Mouse (Mus musculus): Measurements from ENCODE around the gene Elfn2. TPM values are rescaled to one million over a fixed set of nuclear protein-coding genes. Genes with fewer than 3 reads are reported as not detected.

Gene Elfn2
- polyA plus RNA-seq, 1 experiment from 2014 or later = 0.03 TPM

DNA sequence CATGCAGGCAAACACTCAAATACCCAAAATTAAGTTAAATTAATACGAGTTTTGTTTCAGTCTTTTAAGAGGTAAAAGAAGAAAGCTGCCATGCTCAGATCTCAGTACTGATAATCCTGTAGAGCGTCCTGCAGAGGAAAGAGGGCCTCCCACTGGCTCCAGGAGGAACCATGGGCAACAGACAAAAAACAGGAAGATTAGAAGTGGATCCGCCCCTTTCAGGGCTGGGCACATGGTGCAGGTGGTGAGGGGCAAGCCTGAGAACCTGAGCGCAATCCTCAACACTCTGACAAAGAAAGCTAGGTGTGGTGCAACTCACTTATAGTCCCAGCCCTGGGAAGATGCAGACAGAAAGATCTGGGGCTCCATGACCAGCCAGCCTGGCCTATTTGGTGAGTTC, 13.3 kb upstream of the Elfn2 start:
- 71% methylated on average over 4 of the region's 4 CpGs for WGBS
- Histone ChIP-seq H3K36me3 (ENCODE audit: control insufficient read depth, insufficient read depth, low read length) (no peaks in the 10 kb centered on the region), H3K27ac (ENCODE audit: low read depth, low read length) (no peak overlapping the region), H3K4me1 (ENCODE audit: control insufficient read depth, insufficient read depth, low read length) (peaks cover 6% of the 10 kb centered on the region), H3K9ac (ENCODE audit: low read depth, low read length) (no peak overlapping the region), H3K4me3 (ENCODE audit: low read length) (no peak overlapping the region), H3K9me3 (ENCODE audit: control insufficient read depth, low read length) (no peaks in the 10 kb centered on the region), H3K4me2 (replicated peaks; ENCODE audit: low read depth, low read length) (no peak overlapping the region), H3K27me3 (ENCODE audit: control insufficient read depth, insufficient read depth, low read length) (no peaks in the 10 kb centered on the region)
- ATAC-seq (ENCODE audit: low FRiP score, low TSS enrichment) = no peak

DNA sequence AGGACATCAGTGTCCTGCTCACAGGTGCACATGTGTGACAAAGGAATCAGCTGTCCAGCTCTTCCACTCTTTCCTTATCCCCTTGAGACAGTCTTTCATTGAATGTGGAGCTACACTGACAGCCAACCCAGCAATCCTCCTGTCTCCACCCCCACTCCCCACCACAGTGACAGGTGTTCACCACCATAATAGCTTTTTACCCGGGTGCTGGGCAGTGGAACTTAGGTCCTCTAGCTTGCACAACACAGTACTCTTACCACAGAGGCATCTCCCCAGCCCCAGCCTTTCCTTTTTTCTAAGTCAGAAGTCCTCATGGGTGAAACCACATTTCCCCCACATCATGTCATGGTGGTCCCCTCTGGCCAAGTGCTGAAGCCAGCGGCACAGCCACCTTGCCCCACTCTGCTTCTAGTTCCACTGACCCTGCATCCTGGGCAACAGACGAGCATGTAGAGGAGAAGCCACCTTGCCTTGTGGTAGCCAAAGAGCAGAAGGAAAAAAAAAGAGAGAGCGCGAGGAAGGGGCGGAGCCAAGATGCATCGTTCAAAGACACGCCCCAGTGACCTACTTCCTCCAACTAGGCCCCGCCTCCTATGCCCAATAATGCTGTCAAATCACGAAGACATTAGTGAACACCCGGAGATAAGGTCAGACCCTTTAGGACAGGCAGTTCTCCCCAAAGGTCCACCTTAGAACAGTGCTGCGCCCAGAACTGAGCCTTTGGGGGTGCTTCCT, 11.9 kb upstream of the Elfn2 start:
- H3K4me2 ChIP-seq (replicated peaks; ENCODE audit: low read depth, low read length) = no peak overlapping the region
- ATAC-seq (ENCODE audit: low FRiP score, low TSS enrichment) = no peak
- 85% methylated on average over 12 of the region's 12 CpGs for WGBS
- H3K27me3 ChIP-seq (ENCODE audit: control insufficient read depth, insufficient read depth, low read length) = no peaks in the 10 kb centered on the region
- no peak overlapping the region for H3K9ac ChIP-seq (ENCODE audit: low read depth, low read length)
- H3K4me3 ChIP-seq (ENCODE audit: low read length) = no peak overlapping the region
- H3K36me3 ChIP-seq (ENCODE audit: control insufficient read depth, insufficient read depth, low read length) = no peaks in the 10 kb centered on the region
- H3K9me3 ChIP-seq (ENCODE audit: control insufficient read depth, low read length) = no peaks in the 10 kb centered on the region
- no peak overlapping the region for H3K27ac ChIP-seq (ENCODE audit: low read depth, low read length)
- no peaks in the 10 kb centered on the region; the same call in 1 of the 2 replicates for H3K4me1 ChIP-seq (ENCODE audit: control insufficient read depth, insufficient read depth, low read length)

DNA sequence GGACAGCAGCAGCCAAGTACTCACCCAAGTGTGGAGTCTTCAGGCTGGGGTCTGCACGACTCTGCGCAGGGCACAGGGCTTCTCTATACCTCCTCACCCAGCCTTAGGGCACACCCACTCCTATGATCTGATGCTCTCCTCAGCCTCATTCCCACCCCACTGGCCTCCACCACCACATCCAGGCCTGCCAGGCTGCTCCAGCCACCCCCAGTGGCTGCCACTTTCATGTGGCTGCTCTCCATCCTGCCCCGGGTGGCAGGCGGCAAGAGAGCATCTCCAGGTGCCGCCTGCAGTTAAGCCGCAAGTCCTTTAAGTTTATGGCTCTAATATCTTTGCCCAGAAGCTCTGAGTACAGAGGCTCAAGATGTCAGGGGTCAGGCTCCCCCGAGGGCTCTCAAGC, 8.1 kb upstream of the Elfn2 start:
- Histone ChIP-seq H3K4me2 (replicated peaks; ENCODE audit: low read depth, low read length) (no peak overlapping the region), H3K9me3 (ENCODE audit: control insufficient read depth, low read length) (no peaks in the 10 kb centered on the region), H3K36me3 (ENCODE audit: control insufficient read depth, insufficient read depth, low read length) (no peaks in the 10 kb centered on the region), H3K4me1 (ENCODE audit: control insufficient read depth, insufficient read depth, low read length) (no peaks in the 10 kb centered on the region), H3K4me3 (ENCODE audit: low read length) (no peak overlapping the region), H3K9ac (ENCODE audit: low read depth, low read length) (no peak overlapping the region), H3K27me3 (ENCODE audit: control insufficient read depth, insufficient read depth, low read length) (no peaks in the 10 kb centered on the region), H3K27ac (ENCODE audit: low read depth, low read length) (no peak overlapping the region)
- ATAC-seq (ENCODE audit: low FRiP score, low TSS enrichment) = no peak
- 43% methylated on average over 7 of the region's 7 CpGs for WGBS

DNA sequence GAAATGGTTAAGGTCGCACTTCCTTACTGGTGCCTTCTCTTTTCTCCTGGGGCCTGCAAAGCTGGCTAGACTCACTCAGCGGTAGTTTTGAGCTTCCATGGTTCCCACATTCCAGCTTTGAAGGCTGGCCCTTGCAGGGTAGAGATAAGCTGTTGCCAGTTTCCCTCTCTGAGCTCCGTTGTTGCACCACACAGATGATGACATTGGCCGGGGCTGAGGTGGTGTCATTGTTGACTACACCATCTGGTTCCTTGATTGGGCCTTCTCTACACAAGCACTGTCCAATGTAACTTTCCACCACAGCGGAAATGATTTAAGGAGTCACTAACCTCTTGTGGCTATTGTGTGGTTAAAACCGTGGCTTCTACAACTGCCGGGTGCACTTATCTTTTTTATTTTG, 2.0 kb upstream of the Elfn2 start:
- Histone ChIP-seq H3K27me3 (ENCODE audit: control insufficient read depth, insufficient read depth, low read length) (peaks cover 46% of the 10 kb centered on the region), H3K4me1 (ENCODE audit: control insufficient read depth, insufficient read depth, low read length) (peaks cover 13% of the 10 kb centered on the region; the same call in 1 of the 2 replicates), H3K4me2 (replicated peaks; ENCODE audit: low read depth, low read length) (no peak overlapping the region), H3K9ac (ENCODE audit: low read depth, low read length) (no peak overlapping the region), H3K27ac (ENCODE audit: low read depth, low read length) (no peak overlapping the region), H3K9me3 (ENCODE audit: control insufficient read depth, low read length) (no peaks in the 10 kb centered on the region), H3K4me3 (ENCODE audit: low read length) (no peak overlapping the region), H3K36me3 (ENCODE audit: control insufficient read depth, insufficient read depth, low read length) (no peaks in the 10 kb centered on the region)
- no peak for ATAC-seq (ENCODE audit: low FRiP score, low TSS enrichment)
- 62% methylated on average over 7 of the region's 7 CpGs for WGBS

DNA sequence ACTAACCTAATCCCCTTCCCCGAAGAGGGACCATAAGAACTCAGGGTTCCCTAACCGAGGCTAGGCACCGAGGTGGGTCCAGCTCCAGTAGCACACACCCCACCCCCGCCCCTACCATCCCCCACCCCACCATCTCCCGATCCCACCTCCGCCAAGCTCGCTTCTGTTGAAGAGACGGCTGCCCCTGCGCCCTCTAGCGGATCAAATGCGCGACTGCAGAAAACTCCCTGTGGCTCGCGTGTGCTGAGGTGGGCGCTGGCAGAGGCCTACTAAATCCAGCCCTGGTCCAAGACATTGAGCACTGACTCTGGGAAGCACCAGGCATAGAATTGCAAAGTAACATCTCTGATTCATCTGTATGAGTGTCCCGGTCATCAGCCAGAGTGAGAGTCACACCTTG, 1.5 kb upstream of the Elfn2 start:
- no peaks in the 10 kb centered on the region for H3K36me3 ChIP-seq (ENCODE audit: control insufficient read depth, insufficient read depth, low read length)
- H3K9me3 ChIP-seq (ENCODE audit: control insufficient read depth, low read length) = no peaks in the 10 kb centered on the region
- WGBS = 4% methylated on average over 16 of the region's 16 CpGs
- no peak overlapping the region for H3K4me3 ChIP-seq (ENCODE audit: low read length)
- H3K4me1 ChIP-seq (ENCODE audit: control insufficient read depth, insufficient read depth, low read length) = peaks cover 13% of the 10 kb centered on the region; the same call in 1 of the 2 replicates
- no peak overlapping the region for H3K9ac ChIP-seq (ENCODE audit: low read depth, low read length)
- H3K4me2 ChIP-seq (replicated peaks; ENCODE audit: low read depth, low read length) = no peak overlapping the region
- ATAC-seq (ENCODE audit: low FRiP score, low TSS enrichment) = no peak
- H3K27ac ChIP-seq (ENCODE audit: low read depth, low read length) = no peak overlapping the region
- peaks cover 46% of the 10 kb centered on the region for H3K27me3 ChIP-seq (ENCODE audit: control insufficient read depth, insufficient read depth, low read length)

DNA sequence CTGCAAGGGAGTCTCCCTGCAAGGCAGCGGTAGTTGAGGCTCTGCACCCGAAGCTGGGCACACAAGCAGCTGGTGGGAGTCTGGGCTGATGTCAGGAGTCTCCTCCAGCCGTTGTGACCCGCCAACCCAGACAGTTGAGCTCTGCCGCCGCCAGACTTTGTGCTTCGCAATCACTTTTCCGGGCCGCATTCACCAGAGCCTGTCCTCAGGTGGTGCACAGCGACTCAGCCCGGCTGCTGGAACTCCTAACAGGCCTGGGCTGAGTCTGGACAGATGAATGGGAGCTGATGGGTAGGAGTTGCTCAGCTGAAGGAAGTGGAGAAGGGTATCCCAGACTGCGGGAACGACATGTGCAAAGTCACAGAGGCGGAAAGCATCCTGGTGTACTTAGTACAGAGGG, 845 bp upstream of the Elfn2 start:
- 0 out of 2 replicates have a peak, but pooled peaks have one; percentile 11 for ATAC-seq (ENCODE audit: low FRiP score, low TSS enrichment)
- no peak overlapping the region for H3K27ac ChIP-seq (ENCODE audit: low read depth, low read length)
- H3K9me3 ChIP-seq (ENCODE audit: control insufficient read depth, low read length) = no peaks in the 10 kb centered on the region
- 5% methylated on average over 14 of the region's 14 CpGs for WGBS
- H3K27me3 ChIP-seq (ENCODE audit: control insufficient read depth, insufficient read depth, low read length) = peaks cover 47% of the 10 kb centered on the region
- H3K36me3 ChIP-seq (ENCODE audit: control insufficient read depth, insufficient read depth, low read length) = no peaks in the 10 kb centered on the region
- 0 out of 2 replicates have a peak overlapping the region, but pooled peaks have one; percentile 40 for H3K4me3 ChIP-seq (ENCODE audit: low read length)
- no peak overlapping the region for H3K9ac ChIP-seq (ENCODE audit: low read depth, low read length)
- H3K4me1 ChIP-seq (ENCODE audit: control insufficient read depth, insufficient read depth, low read length) = peaks cover 13% of the 10 kb centered on the region; the same call in 1 of the 2 replicates
- no peak overlapping the region; the same call in 1 of the 2 replicates for H3K4me2 ChIP-seq (replicated peaks; ENCODE audit: low read depth, low read length)

DNA sequence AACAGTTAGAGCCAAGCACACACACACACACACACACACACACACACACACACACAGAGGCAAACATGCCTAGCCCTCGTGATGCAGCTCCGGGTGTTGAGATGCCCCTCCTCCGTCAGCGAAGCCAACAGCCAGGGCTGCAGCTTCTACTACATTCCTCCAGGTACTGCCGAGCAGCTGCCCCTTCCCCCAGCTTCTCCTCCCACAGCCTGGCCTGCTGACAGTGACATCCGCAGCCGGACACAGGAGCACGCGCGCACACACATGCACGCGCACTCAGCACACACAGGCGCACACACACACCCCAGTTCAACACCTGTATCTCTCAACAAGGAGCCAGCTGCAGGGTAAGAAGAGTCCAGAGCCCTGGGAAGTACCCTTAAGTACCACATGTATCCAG, 1.6 kb downstream of the Elfn2 start:
- 47% methylated on average over 13 of the region's 13 CpGs for WGBS
- Histone ChIP-seq H3K4me1 (ENCODE audit: control insufficient read depth, insufficient read depth, low read length) (peaks cover 19% of the 10 kb centered on the region; the same call in 1 of the 2 replicates), H3K9ac (ENCODE audit: low read depth, low read length) (no peak overlapping the region), H3K4me2 (replicated peaks; ENCODE audit: low read depth, low read length) (no peak overlapping the region), H3K27me3 (ENCODE audit: control insufficient read depth, insufficient read depth, low read length) (peaks cover 69% of the 10 kb centered on the region), H3K4me3 (ENCODE audit: low read length) (no peak overlapping the region), H3K36me3 (ENCODE audit: control insufficient read depth, insufficient read depth, low read length) (no peaks in the 10 kb centered on the region), H3K27ac (ENCODE audit: low read depth, low read length) (no peak overlapping the region), H3K9me3 (ENCODE audit: control insufficient read depth, low read length) (no peaks in the 10 kb centered on the region)
- no peak for ATAC-seq (ENCODE audit: low FRiP score, low TSS enrichment)

DNA sequence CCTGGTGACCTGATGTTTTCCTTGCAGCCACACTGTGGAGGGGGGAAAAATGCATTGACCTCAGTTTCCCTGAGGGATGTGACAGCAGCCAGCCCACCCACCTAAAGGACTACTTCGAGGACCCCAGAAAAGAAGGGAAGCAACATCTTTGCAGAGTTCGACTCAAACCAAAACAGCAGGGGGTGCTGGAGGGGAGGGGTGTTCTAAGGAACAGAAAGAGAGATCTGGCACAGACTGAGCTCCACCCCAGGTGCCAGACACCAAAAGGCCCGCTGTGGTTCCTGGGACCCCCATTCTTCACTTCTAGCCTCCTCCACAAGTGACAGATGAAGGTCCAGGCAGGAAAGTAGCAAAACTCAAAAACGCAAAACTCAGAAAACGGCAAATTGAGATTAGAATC, 2.7 kb downstream of the Elfn2 start:
- peaks cover 78% of the 10 kb centered on the region for H3K27me3 ChIP-seq (ENCODE audit: control insufficient read depth, insufficient read depth, low read length)
- ATAC-seq (ENCODE audit: low FRiP score, low TSS enrichment) = no peak
- H3K4me3 ChIP-seq (ENCODE audit: low read length) = no peak overlapping the region
- WGBS = 50% methylated on average over 5 of the region's 5 CpGs
- H3K9ac ChIP-seq (ENCODE audit: low read depth, low read length) = no peak overlapping the region
- peaks cover 19% of the 10 kb centered on the region; the same call in 1 of the 2 replicates for H3K4me1 ChIP-seq (ENCODE audit: control insufficient read depth, insufficient read depth, low read length)
- H3K9me3 ChIP-seq (ENCODE audit: control insufficient read depth, low read length) = no peaks in the 10 kb centered on the region
- H3K4me2 ChIP-seq (replicated peaks; ENCODE audit: low read depth, low read length) = no peak overlapping the region
- H3K27ac ChIP-seq (ENCODE audit: low read depth, low read length) = no peak overlapping the region
- no peaks in the 10 kb centered on the region for H3K36me3 ChIP-seq (ENCODE audit: control insufficient read depth, insufficient read depth, low read length)

DNA sequence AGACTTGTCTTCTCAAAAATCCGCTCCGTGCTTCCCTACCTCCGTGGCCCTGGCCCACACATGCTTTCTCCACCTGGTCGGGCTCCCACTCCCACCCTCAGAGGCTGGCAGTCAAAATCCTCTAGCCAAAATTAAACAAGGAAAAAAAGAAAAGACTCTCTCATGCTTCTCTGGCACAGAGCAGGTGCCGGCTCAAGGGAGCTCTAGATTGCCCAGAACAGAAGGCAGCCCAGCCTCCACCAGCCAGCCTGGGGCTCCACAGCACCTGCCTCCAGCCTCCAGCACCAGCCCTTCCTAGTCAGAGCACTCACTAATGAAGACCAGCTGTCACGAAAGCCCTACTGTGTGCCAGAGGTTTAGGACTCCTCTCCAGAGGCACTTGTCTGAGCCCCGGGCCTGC, 4.8 kb downstream of the Elfn2 start:
- Histone ChIP-seq H3K4me1 (ENCODE audit: control insufficient read depth, insufficient read depth, low read length) (0 out of 2 replicates have a peak, but pooled peaks cover 13% of the 10 kb centered on the region), H3K36me3 (ENCODE audit: control insufficient read depth, insufficient read depth, low read length) (no peaks in the 10 kb centered on the region), H3K4me2 (replicated peaks; ENCODE audit: low read depth, low read length) (no peak overlapping the region), H3K9me3 (ENCODE audit: control insufficient read depth, low read length) (no peaks in the 10 kb centered on the region), H3K27ac (ENCODE audit: low read depth, low read length) (no peak overlapping the region), H3K27me3 (ENCODE audit: control insufficient read depth, insufficient read depth, low read length) (peaks cover 67% of the 10 kb centered on the region), H3K4me3 (ENCODE audit: low read length) (no peak overlapping the region), H3K9ac (ENCODE audit: low read depth, low read length) (no peak overlapping the region)
- ATAC-seq (ENCODE audit: low FRiP score, low TSS enrichment) = no peak
- 83% methylated on average over 7 of the region's 7 CpGs for WGBS
